ENCODE assay signal across 11 mouse cellular contexts in the genomic region with DNA sequence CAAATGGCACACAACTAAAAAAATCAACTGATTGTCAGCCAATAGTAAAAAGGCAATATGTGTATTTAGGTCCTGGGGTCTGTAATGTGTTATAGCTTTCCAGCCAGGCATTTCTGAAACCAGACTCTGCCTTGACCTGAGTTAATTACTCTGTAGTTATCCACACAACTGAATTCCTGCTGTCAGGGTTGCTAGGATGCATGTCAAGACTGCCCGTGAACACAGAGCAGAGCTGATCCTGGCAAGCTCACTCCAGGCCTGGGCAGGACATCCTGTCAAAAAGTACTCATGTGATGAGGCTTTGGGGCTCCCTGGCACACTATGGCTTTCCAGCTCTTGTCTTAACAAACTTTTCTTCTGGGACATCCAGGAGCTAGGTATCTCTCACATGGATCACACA.
DNase-seq lines count a peak whose midpoint lies in the region; ATAC-seq lines count a peak whose summit lies in the region.
"Had no signal": no experiment of that assay in that cellular context is flagged by ENCODE, and none has a peak within 500 bp of the region (broad histone marks: within the 10 kb centered on the region; RNA-seq: fewer than 3 reads in every experiment).

No protein-coding gene starts in this region.

- WGBS in heart, embryonic 15.5 days = 6% methylated on average over 1 of the region's 1 CpGs
- 18% methylated on average over 1 of the region's 1 CpGs for WGBS in embryonic facial prominence, embryonic 10.5 days
- WGBS in hindbrain, embryonic 12.5 days = 9% methylated on average over 1 of the region's 1 CpGs
- WGBS in midbrain, embryonic 14.5 days = 11% methylated on average over 1 of the region's 1 CpGs

- H3K36me3 ChIP-seq in heart, embryonic 15.5 days = no peaks in the 10 kb centered on the region
- no peaks in the 10 kb centered on the region for H3K36me3 ChIP-seq in embryonic facial prominence, embryonic 10.5 days (replicated peaks)
- no peaks in the 10 kb centered on the region for H3K36me3 ChIP-seq in hindbrain, embryonic 12.5 days
- H3K36me3 ChIP-seq in midbrain, embryonic 14.5 days (ENCODE audit: control insufficient read depth, insufficient read depth, low read length) = no peaks in the 10 kb centered on the region
- H3K36me3 ChIP-seq: liver, embryonic 15.5 days had no signal

- DNase-seq in heart, postnatal 25 days (ENCODE audit: low spot score) = no peak
- DNase-seq in embryonic facial prominence, embryonic 10.5 days (ENCODE audit: low spot score) = peak; percentile 61
- peak; percentile 52 for DNase-seq in midbrain, embryonic 14.5 days
- DNase-seq in retina, embryonic 14.5 days (ENCODE audit: low spot score) = no peak
- no peak for DNase-seq in gastrocnemius, adult 8-10 months (ENCODE audit: low spot score in 2 of 2)
- no peak for DNase-seq in left cerebral cortex, adult 9 months (ENCODE audit: low spot score in 2 of 2)
- DNase-seq: kidney, postnatal 25 days; right cerebral cortex, postnatal 4 days had no signal

- H3K9me3 ChIP-seq in heart, embryonic 15.5 days (replicated peaks) = no peaks in the 10 kb centered on the region
- H3K9me3 ChIP-seq in embryonic facial prominence, embryonic 10.5 days = no peaks in the 10 kb centered on the region
- no peaks in the 10 kb centered on the region for H3K9me3 ChIP-seq in hindbrain, embryonic 12.5 days (replicated peaks)
- no peaks in the 10 kb centered on the region for H3K9me3 ChIP-seq in midbrain, embryonic 14.5 days (ENCODE audit: control insufficient read depth, low read length)
- H3K9me3 ChIP-seq: liver, embryonic 15.5 days had no signal

- no peak overlapping the region for H3K27ac ChIP-seq in heart, embryonic 15.5 days
- H3K27ac ChIP-seq in embryonic facial prominence, embryonic 10.5 days (replicated peaks) = peak overlapping the region; percentile 69
- no peak overlapping the region for H3K27ac ChIP-seq in hindbrain, embryonic 12.5 days
- H3K27ac ChIP-seq in midbrain, embryonic 14.5 days (replicated peaks; ENCODE audit: low read depth, low read length) = no peak overlapping the region
- H3K27ac ChIP-seq: liver, embryonic 15.5 days had no signal

- H3K9ac ChIP-seq in heart, embryonic 15.5 days = no peak overlapping the region
- no peak overlapping the region for H3K9ac ChIP-seq in hindbrain, embryonic 12.5 days
- no peak overlapping the region for H3K9ac ChIP-seq in midbrain, embryonic 14.5 days (replicated peaks; ENCODE audit: low read length)
- H3K9ac ChIP-seq: liver, embryonic 15.5 days had no signal

- no peaks in the 10 kb centered on the region for H3K27me3 ChIP-seq in heart, embryonic 15.5 days
- H3K27me3 ChIP-seq in embryonic facial prominence, embryonic 10.5 days (replicated peaks; ENCODE audit: low read depth, poor library complexity, severe bottlenecking) = no peaks in the 10 kb centered on the region
- no peaks in the 10 kb centered on the region for H3K27me3 ChIP-seq in hindbrain, embryonic 12.5 days
- no peaks in the 10 kb centered on the region for H3K27me3 ChIP-seq in midbrain, embryonic 14.5 days (ENCODE audit: control insufficient read depth, insufficient read depth, low read length)
- H3K27me3 ChIP-seq: liver, embryonic 15.5 days had no signal

- H3K4me1 ChIP-seq in heart, embryonic 15.5 days (replicated peaks) = no peaks in the 10 kb centered on the region
- peaks cover 14% of the 10 kb centered on the region for H3K4me1 ChIP-seq in embryonic facial prominence, embryonic 10.5 days
- H3K4me1 ChIP-seq in hindbrain, embryonic 12.5 days = no peaks in the 10 kb centered on the region
- H3K4me1 ChIP-seq in midbrain, embryonic 14.5 days (ENCODE audit: control insufficient read depth, insufficient read depth, low read length) = no peaks in the 10 kb centered on the region
- H3K4me1 ChIP-seq: liver, embryonic 15.5 days had no signal

- no peak overlapping the region for H3K4me3 ChIP-seq in heart, embryonic 15.5 days
- H3K4me3 ChIP-seq in embryonic facial prominence, embryonic 10.5 days = no peak overlapping the region
- H3K4me3 ChIP-seq in hindbrain, embryonic 12.5 days = no peak overlapping the region
- no peak overlapping the region for H3K4me3 ChIP-seq in midbrain, embryonic 14.5 days (replicated peaks; ENCODE audit: low read depth, low read length)
- H3K4me3 ChIP-seq: liver, embryonic 15.5 days had no signal

- no peak overlapping the region for H3K4me2 ChIP-seq in heart, embryonic 15.5 days
- H3K4me2 ChIP-seq in hindbrain, embryonic 12.5 days (replicated peaks) = no peak overlapping the region
- no peak overlapping the region for H3K4me2 ChIP-seq in midbrain, embryonic 14.5 days (ENCODE audit: low read length)
- H3K4me2 ChIP-seq: liver, embryonic 15.5 days had no signal

- intact Hi-C loops in heart, postnatal 25 days (cut with DNase I) = no loop called here

- ATAC-seq in heart, embryonic 15.5 days (replicated peaks; ENCODE audit: insufficient number of reproducible peaks, insufficient read depth, low FRiP score, low read depth) = 0 out of 2 replicates have a peak, but pooled peaks have one; percentile 43
- ATAC-seq in hindbrain, embryonic 12.5 days (ENCODE audit: low FRiP score) = peak; percentile 78
- ATAC-seq in midbrain, embryonic 14.5 days (ENCODE audit: low FRiP score, low TSS enrichment) = no peak; the same call in 1 of the 2 replicates

Comparison
In these comparisons a context has a peak if more than half of its experiments do, and no peak if none do; other contexts are left out.
1. DNase-seq: peak in embryonic facial prominence, embryonic 10.5 days (single experiment) and midbrain, embryonic 14.5 days (single experiment); none in heart, postnatal 25 days (single experiment), retina, embryonic 14.5 days (single experiment), gastrocnemius, adult 8-10 months (0 of 2) and left cerebral cortex, adult 9 months (0 of 2).